Mouse (Mus musculus) spleen, adult 2 months (tissue): ENCODE results near the gene Cggbp1.
"Not testable (repeated sequence)": the region's sequence is repeated elsewhere in the genome, so short reads cannot be mapped to it uniquely, and the experiment has no call there.

Experiments used
- CTCF ChIP-seq: fragments of 200-500 bp; IDR thresholded peaks from 2 replicates; pipeline ENCODE4 v1.5.1; 2011; ENCODE audit warnings: mild to moderate bottlenecking, inconsistent platforms; ENCODE audit not compliant: insufficient read depth, insufficient read length, insufficient replicate concordance; ENCODE audit errors: extremely low read depth
- POLR2A ChIP-seq: fragments of 200-500 bp; IDR thresholded peaks from 2 replicates; pipeline ENCODE4 v1.6.1; 2011; ENCODE audit warnings: low read depth, low read length, inconsistent platforms

DNA sequence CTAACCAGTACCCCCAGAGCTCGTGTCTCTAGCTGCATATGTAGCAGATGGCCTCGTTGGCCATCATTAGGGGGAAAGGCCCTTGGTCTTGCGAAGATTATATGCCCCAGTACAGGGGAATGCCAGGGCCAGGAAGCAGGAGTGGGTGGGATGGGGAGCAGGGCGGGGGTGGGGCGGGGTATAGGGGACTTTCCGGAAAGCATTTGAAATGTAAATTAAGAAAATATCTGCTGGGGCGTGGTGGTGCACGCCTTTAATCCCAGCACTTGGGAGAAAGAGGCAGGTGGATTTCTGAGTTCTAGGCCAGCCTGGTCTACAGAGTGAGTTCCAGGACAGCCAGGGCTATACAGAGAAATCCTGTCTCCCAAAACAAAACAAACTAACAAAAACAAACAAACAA, 14.0 kb downstream of the Cggbp1 start:
- not testable (repeated sequence) for TF ChIP-seq POLR2A, CTCF
